Mouse (Mus musculus): ENCODE results near the gene Slc12a9. TPM values are rescaled to one million over a fixed set of nuclear protein-coding genes. Genes with fewer than 3 reads are reported as not detected.

Slc12a9 gene
- polyA plus RNA-seq, 1 experiment from 2014 or later, result 25.1 TPM

DNA sequence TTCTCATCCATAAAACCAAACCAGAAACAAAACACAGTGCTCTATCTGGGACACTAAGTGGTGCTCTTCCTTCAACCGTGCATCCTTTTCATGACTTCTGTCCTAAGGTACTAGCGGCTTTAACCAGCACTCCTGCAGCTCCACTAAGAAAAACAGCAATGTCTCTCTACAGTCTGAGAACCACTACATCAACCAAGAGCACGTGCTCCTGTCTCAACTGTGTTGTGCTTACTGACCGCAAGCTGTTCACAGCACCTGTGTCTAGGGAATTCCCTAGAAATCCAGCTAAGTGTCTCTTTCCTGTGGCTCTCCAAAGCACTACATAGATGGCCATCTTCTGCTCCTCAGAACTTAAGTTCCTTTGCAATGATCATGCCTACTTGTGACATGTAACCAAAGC lies 28.6 kb downstream of the Slc12a9 start:
- ATAC-seq (ENCODE audit: low FRiP score, low read depth), result no peak
- Histone ChIP-seq H3K27me3 (replicated peaks) (no peaks in the 10 kb centered on the region), H3K9ac (peak overlapping the region; percentile 40; the same call in 1 of the 2 replicates), H3K36me3 (peaks cover 53% of the 10 kb centered on the region), H3K4me3 (peak overlapping the region; percentile 66), H3K27ac (no peak overlapping the region), H3K4me2 (replicated peaks) (peak overlapping the region; percentile 75), H3K4me1 (peaks cover 24% of the 10 kb centered on the region), H3K9me3 (no peaks in the 10 kb centered on the region)
- WGBS, result 19% methylated on average over 4 of the region's 4 CpGs

DNA sequence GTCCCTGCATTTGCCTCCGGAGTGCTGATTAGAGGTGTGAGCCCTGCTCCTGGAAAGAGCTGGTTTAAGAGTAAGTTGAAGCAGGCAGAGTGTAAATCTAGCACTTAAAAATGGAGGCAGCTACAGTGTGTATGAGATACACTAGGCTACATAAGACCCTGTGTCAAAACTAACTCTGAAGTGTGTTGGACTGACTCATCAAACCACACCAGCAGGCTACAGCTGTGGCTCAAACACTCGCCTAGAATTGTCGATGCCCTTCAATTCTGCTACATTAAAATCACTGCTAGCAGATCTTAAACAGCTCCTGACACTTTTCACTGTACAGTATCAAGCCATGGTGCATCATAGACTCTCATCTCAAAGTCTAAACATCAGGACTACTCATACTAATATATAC lies 29.2 kb downstream of the Slc12a9 start:
- 80% methylated on average over 3 of the region's 3 CpGs for WGBS
- no peak for ATAC-seq (ENCODE audit: low FRiP score, low read depth)
- H3K36me3 ChIP-seq, result peaks cover 53% of the 10 kb centered on the region
- peak overlapping the region; percentile 75 for H3K4me2 ChIP-seq (replicated peaks)
- H3K27ac ChIP-seq, result no peak overlapping the region
- H3K27me3 ChIP-seq (replicated peaks), result no peaks in the 10 kb centered on the region
- no peak overlapping the region for H3K4me3 ChIP-seq
- peaks cover 24% of the 10 kb centered on the region for H3K4me1 ChIP-seq
- no peak overlapping the region for H3K9ac ChIP-seq
- no peaks in the 10 kb centered on the region for H3K9me3 ChIP-seq

DNA sequence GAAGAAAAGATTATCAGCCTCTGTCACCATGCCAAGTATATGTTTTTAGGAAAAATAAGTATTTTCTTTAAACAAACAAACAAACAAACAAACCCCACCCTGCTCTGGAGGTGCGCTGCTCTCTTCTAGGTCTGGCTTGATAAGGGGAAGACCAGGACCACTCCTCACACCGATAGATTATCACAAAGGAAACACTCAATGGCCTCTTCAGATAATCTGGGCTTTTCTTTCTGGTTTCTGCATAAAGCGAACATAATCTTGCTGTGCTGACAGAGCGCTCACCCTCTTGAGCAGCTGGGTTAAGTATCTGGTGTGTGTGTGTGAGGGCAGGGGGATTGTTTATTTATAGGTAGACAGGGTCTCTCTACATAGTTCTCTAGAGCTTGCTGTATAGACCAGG lies 29.8 kb downstream of the Slc12a9 start:
- H3K9me3 ChIP-seq, result no peaks in the 10 kb centered on the region
- no peak overlapping the region for H3K4me2 ChIP-seq (replicated peaks)
- H3K4me1 ChIP-seq, result peaks cover 24% of the 10 kb centered on the region
- no peak overlapping the region for H3K9ac ChIP-seq
- no peak overlapping the region for H3K4me3 ChIP-seq
- no peak for ATAC-seq (ENCODE audit: low FRiP score, low read depth)
- H3K27ac ChIP-seq, result no peak overlapping the region
- H3K36me3 ChIP-seq, result peaks cover 53% of the 10 kb centered on the region
- 92% methylated on average over 4 of the region's 4 CpGs for WGBS
- no peaks in the 10 kb centered on the region for H3K27me3 ChIP-seq (replicated peaks)

DNA sequence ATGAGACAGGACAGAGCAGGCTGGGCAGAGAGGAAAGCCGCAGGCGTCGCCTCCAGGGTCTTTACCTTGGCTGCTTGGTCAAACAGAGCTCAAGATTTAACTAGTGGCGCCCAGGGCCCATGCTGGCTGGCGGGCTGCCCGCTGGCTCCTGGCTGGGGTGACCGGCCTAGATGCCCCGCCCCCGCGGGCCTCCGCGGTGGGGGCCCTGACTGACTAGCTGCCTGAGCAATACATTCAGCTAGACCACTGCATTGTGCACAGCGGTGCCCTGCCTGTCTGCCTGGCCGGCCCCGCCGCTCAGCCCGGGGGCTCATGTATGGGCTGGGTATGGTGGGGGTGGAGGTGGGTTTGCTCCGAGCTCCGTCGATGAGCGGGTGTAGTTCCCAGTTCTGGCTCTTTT lies 32.1 kb downstream of the Slc12a9 start:
- no peak for ATAC-seq (ENCODE audit: low FRiP score, low read depth)
- no peaks in the 10 kb centered on the region for H3K27me3 ChIP-seq (replicated peaks)
- no peak overlapping the region for H3K4me3 ChIP-seq
- H3K4me2 ChIP-seq (replicated peaks), result no peak overlapping the region
- peaks cover 23% of the 10 kb centered on the region for H3K4me1 ChIP-seq
- no peak overlapping the region for H3K27ac ChIP-seq
- H3K9ac ChIP-seq, result no peak overlapping the region
- 77% methylated on average over 21 of the region's 21 CpGs for WGBS
- no peaks in the 10 kb centered on the region for H3K9me3 ChIP-seq
- H3K36me3 ChIP-seq, result peaks cover 76% of the 10 kb centered on the region

DNA sequence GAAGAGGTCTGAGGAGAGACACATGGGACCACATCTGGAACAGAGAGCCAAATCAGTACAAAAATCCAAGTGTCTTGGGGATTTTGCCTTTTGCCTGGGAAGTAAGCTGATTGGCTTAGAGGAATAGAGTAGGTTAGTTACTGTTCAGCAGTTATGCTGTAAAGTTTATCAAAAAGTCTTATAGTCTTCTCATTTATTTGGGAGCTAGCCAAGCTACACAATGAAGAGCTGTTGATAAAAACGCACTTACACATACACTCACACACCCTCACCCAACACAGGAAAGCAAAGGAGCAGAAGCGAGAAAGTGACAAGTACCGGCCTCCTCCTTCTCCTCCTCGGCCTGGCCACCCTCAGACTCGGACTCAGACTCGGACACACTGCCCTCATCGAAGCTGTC lies 34.2 kb downstream of the Slc12a9 start:
- H3K4me2 ChIP-seq (replicated peaks), result no peak overlapping the region
- H3K27me3 ChIP-seq (replicated peaks), result no peaks in the 10 kb centered on the region
- H3K9me3 ChIP-seq, result no peaks in the 10 kb centered on the region
- no peak overlapping the region for H3K9ac ChIP-seq
- no peak overlapping the region for H3K27ac ChIP-seq
- 95% methylated on average over 7 of the region's 7 CpGs for WGBS
- no peak for ATAC-seq (ENCODE audit: low FRiP score, low read depth)
- H3K36me3 ChIP-seq, result peaks cover 90% of the 10 kb centered on the region
- peaks cover 13% of the 10 kb centered on the region for H3K4me1 ChIP-seq
- H3K4me3 ChIP-seq, result no peak overlapping the region

- H3K27ac ChIP-seq, result no peak overlapping the region
- no peaks in the 10 kb centered on the region for H3K9me3 ChIP-seq
- 90% methylated on average over 14 of the region's 14 CpGs for WGBS
- H3K4me2 ChIP-seq (replicated peaks), result no peak overlapping the region
- peaks cover 72% of the 10 kb centered on the region for H3K36me3 ChIP-seq
- H3K4me1 ChIP-seq, result peaks cover 25% of the 10 kb centered on the region
- peaks cover 2% of the 10 kb centered on the region; the same call in 1 of the 2 replicates for H3K27me3 ChIP-seq (replicated peaks)
- no peak overlapping the region for H3K9ac ChIP-seq
- no peak for ATAC-seq (ENCODE audit: low FRiP score, low read depth)
- no peak overlapping the region for H3K4me3 ChIP-seq
Observed at GRCm38 (mm10) chr5:137297126-137297525, 36.3 kb downstream of the Slc12a9 start.

DNA sequence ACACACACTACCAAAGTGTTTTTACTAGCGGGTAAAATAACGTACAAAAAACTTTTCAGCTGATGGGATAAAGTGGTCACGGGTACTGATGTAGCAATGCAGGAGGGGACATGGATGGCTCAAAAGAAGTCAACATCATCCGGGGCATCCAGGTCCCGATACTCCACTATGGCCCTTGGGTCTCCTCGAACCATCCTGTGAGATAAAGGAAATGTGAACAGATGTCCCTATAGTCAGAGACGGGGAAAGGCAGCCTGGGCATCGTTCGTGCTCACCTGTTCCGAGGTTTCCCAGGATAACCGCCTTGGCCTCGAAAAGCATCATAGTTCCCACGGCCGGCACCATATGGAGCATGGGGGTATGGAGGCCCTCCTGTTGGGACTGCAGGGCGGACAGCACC lies 37.7 kb downstream of the Slc12a9 start:
- peak overlapping the region; percentile 96; the same call in 1 of the 2 replicates for H3K4me2 ChIP-seq (replicated peaks)
- 0 out of 2 replicates have a peak overlapping the region, but pooled peaks have one; percentile 79 for H3K9ac ChIP-seq
- H3K9me3 ChIP-seq, result no peaks in the 10 kb centered on the region
- H3K27ac ChIP-seq, result no peak overlapping the region
- H3K4me1 ChIP-seq, result peaks cover 25% of the 10 kb centered on the region
- peaks cover 59% of the 10 kb centered on the region for H3K36me3 ChIP-seq
- H3K4me3 ChIP-seq, result no peak overlapping the region
- peaks cover 14% of the 10 kb centered on the region for H3K27me3 ChIP-seq (replicated peaks)
- ATAC-seq (ENCODE audit: low FRiP score, low read depth), result no peak
- WGBS, result 94% methylated on average over 15 of the region's 15 CpGs

GRCm38 (mm10) chr5:137295296-137295695 lies 38.1 kb downstream of the Slc12a9 start:
- Histone ChIP-seq H3K9ac (peak overlapping the region; percentile 79), H3K4me1 (peaks cover 25% of the 10 kb centered on the region), H3K27me3 (replicated peaks) (peaks cover 18% of the 10 kb centered on the region), H3K9me3 (no peaks in the 10 kb centered on the region), H3K4me2 (replicated peaks) (peak overlapping the region; percentile 96), H3K36me3 (peaks cover 55% of the 10 kb centered on the region), H3K4me3 (0 out of 2 replicates have a peak overlapping the region, but pooled peaks have one; percentile 51), H3K27ac (0 out of 2 replicates have a peak overlapping the region, but pooled peaks have one; percentile 82)
- no peak for ATAC-seq (ENCODE audit: low FRiP score, low read depth)
- WGBS, result 80% methylated on average over 9 of the region's 9 CpGs

GRCm38 (mm10) chr5:137294744-137295093 lies 38.7 kb downstream of the Slc12a9 start:
- Histone ChIP-seq H3K9ac (peak overlapping the region; percentile 79), H3K27ac (peak overlapping the region; percentile 82), H3K9me3 (no peaks in the 10 kb centered on the region), H3K4me2 (replicated peaks) (peak overlapping the region; percentile 96), H3K36me3 (peaks cover 49% of the 10 kb centered on the region), H3K4me3 (peak overlapping the region; percentile 51), H3K27me3 (replicated peaks) (peaks cover 24% of the 10 kb centered on the region), H3K4me1 (peaks cover 25% of the 10 kb centered on the region)
- WGBS, result 6% methylated on average over 18 of the region's 18 CpGs
- ATAC-seq (ENCODE audit: low FRiP score, low read depth), result peak; percentile 64

- H3K4me2 ChIP-seq (replicated peaks), result peak within 1 kb of the TSS; percentile 96
- H3K9me3 ChIP-seq, result no peaks in the 10 kb centered on the region
- peak within 1 kb of the TSS; percentile 79 for H3K9ac ChIP-seq
- H3K27ac ChIP-seq, result peak within 1 kb of the TSS; percentile 82
- H3K4me3 ChIP-seq, result peak within 1 kb of the TSS; percentile 51
- peaks cover 26% of the 10 kb centered on the region for H3K4me1 ChIP-seq
- WGBS, result under 1% methylated on average over 52 of the region's 52 CpGs
- ATAC-seq (ENCODE audit: low FRiP score, low read depth), result peak; percentile 93
- H3K27me3 ChIP-seq (replicated peaks), result peaks cover 30% of the 10 kb centered on the region
- peaks cover 42% of the 10 kb centered on the region for H3K36me3 ChIP-seq
Observed at GRCm38 (mm10) chr5:137293839-137294743, 39.3 kb downstream of the Slc12a9 start, which contains the start of gene Ufsp1. Ufsp1 (plus strand) TSS chr5:137294629.

- ATAC-seq (ENCODE audit: low FRiP score, low read depth), result no peak
- H3K4me1 ChIP-seq, result peaks cover 34% of the 10 kb centered on the region
- H3K4me2 ChIP-seq (replicated peaks), result peak overlapping the region; percentile 96
- H3K27me3 ChIP-seq (replicated peaks), result peaks cover 38% of the 10 kb centered on the region
- WGBS, result 0% methylated on average over 15 of the region's 15 CpGs
- H3K9me3 ChIP-seq, result no peaks in the 10 kb centered on the region
- no peak overlapping the region for H3K27ac ChIP-seq
- H3K4me3 ChIP-seq, result peak overlapping the region; percentile 51
- H3K36me3 ChIP-seq, result peaks cover 34% of the 10 kb centered on the region
- peak overlapping the region; percentile 66 for H3K9ac ChIP-seq
Observed at GRCm38 (mm10) chr5:137293282-137293681, 40.1 kb downstream of the Slc12a9 start.

GRCm38 (mm10) chr5:137291381-137291926 lies 41.9 kb downstream of the Slc12a9 start:
- H3K4me1 ChIP-seq, result peaks cover 49% of the 10 kb centered on the region
- no peak overlapping the region for H3K9ac ChIP-seq
- H3K27me3 ChIP-seq (replicated peaks), result peaks cover 52% of the 10 kb centered on the region
- H3K4me3 ChIP-seq, result no peak overlapping the region
- ATAC-seq (ENCODE audit: low FRiP score, low read depth), result no peak
- no peak overlapping the region for H3K27ac ChIP-seq
- WGBS, result 78% methylated on average over 15 of the region's 15 CpGs
- no peaks in the 10 kb centered on the region for H3K9me3 ChIP-seq
- no peak overlapping the region; the same call in 1 of the 2 replicates for H3K4me2 ChIP-seq (replicated peaks)
- peaks cover 16% of the 10 kb centered on the region for H3K36me3 ChIP-seq

Data from neural tube, embryonic 12.5 days (tissue).